Comparison of ENCODE assay signal across 12 mouse cellular contexts in genomic region chr9:36947056-36947694, GRCm38 (mm10).
DNase-seq lines count a peak whose midpoint lies in the region; ATAC-seq lines count a peak whose summit lies in the region.
"Had no signal": no experiment of that assay in that cellular context is flagged by ENCODE, and none has a peak within 500 bp of the region (broad histone marks: within the 10 kb centered on the region; RNA-seq: fewer than 3 reads in every experiment).

No protein-coding gene starts in this region.

- no peaks in the 10 kb centered on the region for H3K36me3 ChIP-seq in forebrain, embryonic 11.5 days (ENCODE audit: control insufficient read depth, insufficient read depth, low read length)
- H3K36me3 ChIP-seq: midbrain, embryonic 13.5 days had no signal

- WGBS in forebrain, embryonic 11.5 days = 92% methylated on average over 5 of the region's 5 CpGs

- H3K9ac ChIP-seq in forebrain, embryonic 11.5 days (ENCODE audit: low read length) = no peak overlapping the region
- H3K9ac ChIP-seq: liver, embryonic 14.5 days; midbrain, embryonic 13.5 days had no signal

- no peak for ATAC-seq in forebrain, embryonic 11.5 days (replicated peaks; ENCODE audit: low FRiP score)
- ATAC-seq: intestine, embryonic 16.5 days; midbrain, embryonic 13.5 days had no signal

- H3K4me3 ChIP-seq in forebrain, embryonic 11.5 days (ENCODE audit: low read depth, low read length) = no peak overlapping the region
- H3K4me3 ChIP-seq: midbrain, embryonic 13.5 days had no signal

- no peaks in the 10 kb centered on the region for H3K27me3 ChIP-seq in forebrain, embryonic 11.5 days (ENCODE audit: control insufficient read depth, insufficient read depth, low read length)
- H3K27me3 ChIP-seq: midbrain, embryonic 13.5 days had no signal

- peaks cover 13% of the 10 kb centered on the region; the same call in 1 of the 2 replicates for H3K4me1 ChIP-seq in forebrain, embryonic 11.5 days (replicated peaks; ENCODE audit: control insufficient read depth, insufficient read depth, low read length)

- H3K27ac ChIP-seq in forebrain, embryonic 11.5 days (ENCODE audit: low read depth, low read length) = no peak overlapping the region
- H3K27ac ChIP-seq: liver, embryonic 14.5 days; midbrain, embryonic 13.5 days had no signal

- DNase-seq in kidney, postnatal 10 days = peak; percentile 47
- DNase-seq in kidney, postnatal 4 days = no peak
- peak; percentile 66 for DNase-seq in fat pad, adult 2 months (ENCODE audit: extremely low read depth, low read depth, low spot score)
- DNase-seq in gonadal fat pad, adult 2 months (ENCODE audit: low read depth) = peak; percentile 30
- peak; percentile 80 for DNase-seq in lung, postnatal 10 days
- no peak for DNase-seq in forebrain, embryonic 11.5 days (ENCODE audit: low spot score)
- no peak for DNase-seq in spleen, postnatal 14 days (ENCODE audit: low spot score in 2 of 2)
- DNase-seq: cerebellum, adult 11 months; retina, postnatal 1 day had no signal

- no peaks in the 10 kb centered on the region for H3K9me3 ChIP-seq in forebrain, embryonic 11.5 days (ENCODE audit: control insufficient read depth, low read length)
- H3K9me3 ChIP-seq: midbrain, embryonic 13.5 days had no signal

- H3K4me2 ChIP-seq in forebrain, embryonic 11.5 days (ENCODE audit: low read depth, low read length, severe bottlenecking) = no peak overlapping the region
- H3K4me2 ChIP-seq: midbrain, embryonic 13.5 days had no signal

Comparison
In these comparisons a context has a peak if more than half of its experiments do, and no peak if none do; other contexts are left out.
1. DNase-seq: peak in kidney, postnatal 10 days (single experiment), fat pad, adult 2 months (single experiment), gonadal fat pad, adult 2 months (single experiment) and lung, postnatal 10 days (single experiment); none in kidney, postnatal 4 days (0 of 2), forebrain, embryonic 11.5 days (single experiment) and spleen, postnatal 14 days (0 of 2).